Comparison of ENCODE assay signal across 13 mouse cellular contexts in genomic region chr7:79500681-79501306, GRCm38 (mm10). TPM values are rescaled to one million over a fixed set of nuclear protein-coding genes. Genes with fewer than 3 reads are reported as not detected.
DNase-seq lines count a peak whose midpoint lies in the region; ATAC-seq and TF ChIP-seq lines count a peak whose summit lies in the region.
"Had no signal": no experiment of that assay in that cellular context is flagged by ENCODE, and none has a peak within 500 bp of the region (broad histone marks: within the 10 kb centered on the region; RNA-seq: fewer than 3 reads in every experiment).

No protein-coding gene starts in this region.

- no peak for ATAC-seq in forebrain, embryonic 14.5 days
- ATAC-seq in midbrain, embryonic 14.5 days (ENCODE audit: low FRiP score, low TSS enrichment): no peak
- ATAC-seq in intestine, postnatal 0 days: no peak

- peak overlapping the region; percentile 100 for H3K9ac ChIP-seq in forebrain, embryonic 14.5 days (ENCODE audit: low read length)
- H3K9ac ChIP-seq in midbrain, embryonic 14.5 days (replicated peaks; ENCODE audit: low read length): peak overlapping the region; percentile 98
- H3K9ac ChIP-seq in intestine, postnatal 0 days (ENCODE audit: low read depth, low read length): no peak overlapping the region
- H3K9ac ChIP-seq: embryonic facial prominence, embryonic 13.5 days; liver, embryonic 14.5 days had no signal

- no peak for TF ChIP-seq POLR2A in brain, embryonic 14.5 days (IDR thresholded peaks at IDR 0.05; ENCODE audit: borderline replicate concordance, extremely low read depth, insufficient read depth, insufficient read length, poor library complexity, severe bottlenecking)

- H3K9me3 ChIP-seq in forebrain, embryonic 14.5 days (replicated peaks; ENCODE audit: control insufficient read depth, low read length): no peaks in the 10 kb centered on the region
- H3K9me3 ChIP-seq in midbrain, embryonic 14.5 days (ENCODE audit: control insufficient read depth, low read length): no peaks in the 10 kb centered on the region
- H3K9me3 ChIP-seq in intestine, postnatal 0 days (ENCODE audit: control insufficient read depth): no peaks in the 10 kb centered on the region
- H3K9me3 ChIP-seq in heart, embryonic 10.5 days: no peaks in the 10 kb centered on the region
- H3K9me3 ChIP-seq: embryonic facial prominence, embryonic 13.5 days; G1E had no signal

- 0% methylated on average over 3 of the region's 3 CpGs for WGBS in forebrain, embryonic 14.5 days
- WGBS in midbrain, embryonic 14.5 days: 0% methylated on average over 3 of the region's 3 CpGs
- WGBS in intestine, postnatal 0 days: 7% methylated on average over 3 of the region's 3 CpGs
- WGBS in heart, embryonic 10.5 days: 2% methylated on average over 3 of the region's 3 CpGs

- peak overlapping the region; percentile 100 for H3K27ac ChIP-seq in forebrain, embryonic 14.5 days (ENCODE audit: low read depth, low read length)
- H3K27ac ChIP-seq in midbrain, embryonic 14.5 days (replicated peaks; ENCODE audit: low read depth, low read length): peak overlapping the region; percentile 94
- no peak overlapping the region for H3K27ac ChIP-seq in intestine, postnatal 0 days (ENCODE audit: low read depth, low read length)
- H3K27ac ChIP-seq in heart, embryonic 10.5 days: no peak overlapping the region
- H3K27ac ChIP-seq: embryonic facial prominence, embryonic 13.5 days; liver, embryonic 14.5 days had no signal

- peak; percentile 87 for DNase-seq in brain, adult 2 months (ENCODE audit: low read depth, low spot score)
- DNase-seq in brain, embryonic 14.5 days (ENCODE audit: low read depth): peak; percentile 59
- peak; percentile 60 for DNase-seq in forebrain, embryonic 14.5 days (ENCODE audit: low spot score)
- DNase-seq in midbrain, embryonic 14.5 days: peak; percentile 46
- DNase-seq in heart, embryonic 10.5 days (ENCODE audit: low spot score): no peak
- no peak for DNase-seq in yolk sac, embryonic 10.5 days (ENCODE audit: low spot score)
- DNase-seq: adrenal gland, adult 2 months; spleen, adult 18-20 months; thymus, postnatal 36 days had no signal

- peaks cover 19% of the 10 kb centered on the region for H3K4me1 ChIP-seq in forebrain, embryonic 14.5 days (ENCODE audit: control insufficient read depth, insufficient read depth, low read length)
- H3K4me1 ChIP-seq in midbrain, embryonic 14.5 days (ENCODE audit: control insufficient read depth, insufficient read depth, low read length): peaks cover 29% of the 10 kb centered on the region
- H3K4me1 ChIP-seq in intestine, postnatal 0 days (replicated peaks; ENCODE audit: control insufficient read depth, insufficient read depth, low read length): no peaks in the 10 kb centered on the region
- H3K4me1 ChIP-seq in heart, embryonic 10.5 days: peaks cover 34% of the 10 kb centered on the region

- H3K4me2 ChIP-seq in forebrain, embryonic 14.5 days (ENCODE audit: low read length): peak overlapping the region; percentile 99
- H3K4me2 ChIP-seq in midbrain, embryonic 14.5 days (ENCODE audit: low read length): peak overlapping the region; percentile 73
- no peak overlapping the region for H3K4me2 ChIP-seq in intestine, postnatal 0 days (replicated peaks; ENCODE audit: low read depth)

- peaks cover 30% of the 10 kb centered on the region for H3K36me3 ChIP-seq in forebrain, embryonic 14.5 days (ENCODE audit: control insufficient read depth, insufficient read depth, low read length)
- no peaks in the 10 kb centered on the region; the same call in 1 of the 2 replicates for H3K36me3 ChIP-seq in midbrain, embryonic 14.5 days (ENCODE audit: control insufficient read depth, insufficient read depth, low read length)
- no peaks in the 10 kb centered on the region for H3K36me3 ChIP-seq in intestine, postnatal 0 days (ENCODE audit: control insufficient read depth, insufficient read depth)
- no peaks in the 10 kb centered on the region for H3K36me3 ChIP-seq in heart, embryonic 10.5 days
- H3K36me3 ChIP-seq: embryonic facial prominence, embryonic 13.5 days; G1E had no signal

- TF ChIP-seq CTCF in brain, embryonic 14.5 days (IDR thresholded peaks at IDR 0.05; ENCODE audit: borderline replicate concordance, extremely low read depth, insufficient read depth, insufficient read length): no peak
- TF ChIP-seq CTCF in intestine, postnatal 0 days (IDR thresholded peaks at IDR 0.05; ENCODE audit: low read depth): no peak

- peak overlapping the region; percentile 99 for H3K4me3 ChIP-seq in forebrain, embryonic 14.5 days (ENCODE audit: low read depth, low read length)
- H3K4me3 ChIP-seq in midbrain, embryonic 14.5 days (replicated peaks; ENCODE audit: low read depth, low read length): peak overlapping the region; percentile 82
- H3K4me3 ChIP-seq in intestine, postnatal 0 days (ENCODE audit: low read depth, low read length): no peak overlapping the region
- H3K4me3 ChIP-seq in heart, embryonic 10.5 days: no peak overlapping the region

- H3K27me3 ChIP-seq in forebrain, embryonic 14.5 days (replicated peaks; ENCODE audit: control insufficient read depth, insufficient read depth, low read length): no peaks in the 10 kb centered on the region
- H3K27me3 ChIP-seq in midbrain, embryonic 14.5 days (ENCODE audit: control insufficient read depth, insufficient read depth, low read length): peaks cover 15% of the 10 kb centered on the region; the same call in 1 of the 2 replicates
- peaks cover 99% of the 10 kb centered on the region for H3K27me3 ChIP-seq in intestine, postnatal 0 days (replicated peaks; ENCODE audit: control insufficient read depth, insufficient read depth, low read length)
- peaks cover 100% of the 10 kb centered on the region for H3K27me3 ChIP-seq in heart, embryonic 10.5 days (ENCODE audit: insufficient read depth, poor library complexity, severe bottlenecking)

RNA-seq across cellular contexts. Expression of gene Polg, which starts 34.6 kb away (rescaled TPM):
- 44.7 and 55.4 TPM in 2 replicates for polyA plus RNA-seq in brain, embryonic 14.5 days (2012; rRNA removed)
- polyA plus RNA-seq in forebrain, embryonic 14.5 days (2014; fragmentation: Nextera tagmentation; extraction: Ambion mirVana): 20.2 and 23.4 TPM in 2 replicates
- 20.2 and 24.7 TPM in 2 replicates for polyA plus RNA-seq in midbrain, embryonic 14.5 days (2014; fragmentation: Nextera tagmentation; extraction: Ambion mirVana)
- polyA plus RNA-seq in intestine, postnatal 0 days (2015; fragmentation: Nextera tagmentation; extraction: Ambion mirVana): 34.6 and 43.2 TPM in 2 replicates
- 33.2 and 43.3 TPM in 2 replicates for polyA plus RNA-seq in heart, embryonic 10.5 days (2016; fragmentation: Nextera tagmentation; extraction: Ambion mirVana)

Comparison
In these comparisons a context has a peak if more than half of its experiments do, and no peak if none do; other contexts are left out.
1. DNase-seq: peak in brain, adult 2 months (single experiment), brain, embryonic 14.5 days (single experiment), forebrain, embryonic 14.5 days (single experiment) and midbrain, embryonic 14.5 days (single experiment); none in heart, embryonic 10.5 days (single experiment) and yolk sac, embryonic 10.5 days (single experiment).
2. H3K27ac ChIP-seq: peak in forebrain, embryonic 14.5 days (single experiment) and midbrain, embryonic 14.5 days (single experiment); none in intestine, postnatal 0 days (single experiment) and heart, embryonic 10.5 days (single experiment).
3. H3K4me3 ChIP-seq: peak in forebrain, embryonic 14.5 days (single experiment) and midbrain, embryonic 14.5 days (single experiment); none in intestine, postnatal 0 days (single experiment) and heart, embryonic 10.5 days (single experiment).